Mouse (Mus musculus): ENCODE data around the gene S100a6. TPM values are rescaled to one million over a fixed set of nuclear protein-coding genes. Genes with fewer than 3 reads are reported as not detected.

S100a6 gene
- polyA plus RNA-seq, 1 experiment, result 90.6 TPM

- TF ChIP-seq CTCF (IDR thresholded peaks at IDR 0.05; ENCODE audit: extremely low read depth, insufficient read depth, insufficient read length, insufficient replicate concordance) (no peak), POLR2A (IDR thresholded peaks at IDR 0.05; ENCODE audit: low read depth, low read length) (no peak)
- H3K27me3 ChIP-seq (ENCODE audit: control insufficient read depth, insufficient read depth, low read length), result no peaks in the 10 kb centered on the region
- H3K27ac ChIP-seq (ENCODE audit: insufficient read depth, low read length), result no peak overlapping the region
- H3K4me1 ChIP-seq (ENCODE audit: control insufficient read depth, insufficient read depth, insufficient read length), result no peaks in the 10 kb centered on the region
- WGBS, result 76% methylated on average over 2 of the region's 2 CpGs
- no peaks in the 10 kb centered on the region for H3K36me3 ChIP-seq (ENCODE audit: control insufficient read depth, insufficient read depth, low read length)
- DNase-seq (ENCODE audit: low read depth in 1 of 2, low spot score in 2 of 2), result no peak
- no peak overlapping the region for H3K4me3 ChIP-seq (ENCODE audit: extremely low read depth, insufficient read depth, insufficient read length)
These were observed 16.6 kb downstream of the S100a6 start for GRCm38 (mm10) chr3:90629298-90629697.

- no peak for DNase-seq (ENCODE audit: low read depth in 1 of 2, low spot score in 2 of 2)
- Histone ChIP-seq H3K27me3 (ENCODE audit: control insufficient read depth, insufficient read depth, low read length) (no peaks in the 10 kb centered on the region), H3K4me3 (ENCODE audit: extremely low read depth, insufficient read depth, insufficient read length) (no peak overlapping the region), H3K4me1 (ENCODE audit: control insufficient read depth, insufficient read depth, insufficient read length) (no peaks in the 10 kb centered on the region), H3K27ac (ENCODE audit: insufficient read depth, low read length) (no peak overlapping the region), H3K36me3 (ENCODE audit: control insufficient read depth, insufficient read depth, low read length) (no peaks in the 10 kb centered on the region)
- TF ChIP-seq CTCF (IDR thresholded peaks at IDR 0.05; ENCODE audit: extremely low read depth, insufficient read depth, insufficient read length, insufficient replicate concordance) (no peak), POLR2A (IDR thresholded peaks at IDR 0.05; ENCODE audit: low read depth, low read length) (no peak)
- WGBS, result 49% methylated on average over 2 of the region's 2 CpGs
These were observed 19.3 kb downstream of the S100a6 start for GRCm38 (mm10) chr3:90631984-90632383.

GRCm38 (mm10) chr3:90638511-90639275, 26.0 kb downstream of the S100a6 start:
- H3K4me3 ChIP-seq (ENCODE audit: extremely low read depth, insufficient read depth, insufficient read length), result no peak overlapping the region
- DNase-seq (ENCODE audit: low read depth in 1 of 2, low spot score in 2 of 2), result no peak
- whole genome bisulfite sequencing, result 50% methylated on average over 1 of the region's 1 CpGs
- H3K4me1 ChIP-seq (ENCODE audit: control insufficient read depth, insufficient read depth, insufficient read length), result no peaks in the 10 kb centered on the region
- no peaks in the 10 kb centered on the region for H3K36me3 ChIP-seq (ENCODE audit: control insufficient read depth, insufficient read depth, low read length)
- no peak for TF ChIP-seq POLR2A (IDR thresholded peaks at IDR 0.05; ENCODE audit: low read depth, low read length)
- TF ChIP-seq CTCF (IDR thresholded peaks at IDR 0.05; ENCODE audit: extremely low read depth, insufficient read depth, insufficient read length, insufficient replicate concordance), result no peak
- no peaks in the 10 kb centered on the region for H3K27me3 ChIP-seq (ENCODE audit: control insufficient read depth, insufficient read depth, low read length)
- H3K27ac ChIP-seq (ENCODE audit: insufficient read depth, low read length), result no peak overlapping the region

- H3K36me3 ChIP-seq (ENCODE audit: control insufficient read depth, insufficient read depth, low read length), result no peaks in the 10 kb centered on the region
- no peak overlapping the region for H3K4me3 ChIP-seq (ENCODE audit: extremely low read depth, insufficient read depth, insufficient read length)
- H3K27me3 ChIP-seq (ENCODE audit: control insufficient read depth, insufficient read depth, low read length), result no peaks in the 10 kb centered on the region
- peak in 1 of 2 experiments; percentile 61 for DNase-seq (ENCODE audit: low read depth in 1 of 2, low spot score in 2 of 2)
- no peaks in the 10 kb centered on the region for H3K4me1 ChIP-seq (ENCODE audit: control insufficient read depth, insufficient read depth, insufficient read length)
- H3K27ac ChIP-seq (ENCODE audit: insufficient read depth, low read length), result no peak overlapping the region
- peak; percentile 52; the same call in 1 of the 2 replicates for TF ChIP-seq CTCF (IDR thresholded peaks at IDR 0.05; ENCODE audit: extremely low read depth, insufficient read depth, insufficient read length, insufficient replicate concordance)
- TF ChIP-seq POLR2A (IDR thresholded peaks at IDR 0.05; ENCODE audit: low read depth, low read length), result no peak
- 49% methylated on average over 7 of the region's 7 CpGs for WGBS
These were observed 27.0 kb downstream of the S100a6 start for GRCm38 (mm10) chr3:90639511-90640154.

- H3K27me3 ChIP-seq (ENCODE audit: control insufficient read depth, insufficient read depth, low read length), result no peaks in the 10 kb centered on the region
- TF ChIP-seq POLR2A (IDR thresholded peaks at IDR 0.05; ENCODE audit: low read depth, low read length) (no peak), CTCF (IDR thresholded peaks at IDR 0.05; ENCODE audit: extremely low read depth, insufficient read depth, insufficient read length, insufficient replicate concordance) (no peak)
- H3K27ac ChIP-seq (ENCODE audit: insufficient read depth, low read length), result no peak overlapping the region
- no peak overlapping the region for H3K4me3 ChIP-seq (ENCODE audit: extremely low read depth, insufficient read depth, insufficient read length)
- DNase-seq (ENCODE audit: low read depth in 1 of 2, low spot score in 2 of 2), result no peak
- WGBS, result 75% methylated on average over 7 of the region's 7 CpGs
- no peaks in the 10 kb centered on the region for H3K36me3 ChIP-seq (ENCODE audit: control insufficient read depth, insufficient read depth, low read length)
- H3K4me1 ChIP-seq (ENCODE audit: control insufficient read depth, insufficient read depth, insufficient read length), result no peaks in the 10 kb centered on the region
These were observed 28.3 kb downstream of the S100a6 start for GRCm38 (mm10) chr3:90640981-90641380.

GRCm38 (mm10) chr3:90644220-90644619, 31.5 kb downstream of the S100a6 start:
- Histone ChIP-seq H3K27me3 (ENCODE audit: control insufficient read depth, insufficient read depth, low read length) (no peaks in the 10 kb centered on the region), H3K36me3 (ENCODE audit: control insufficient read depth, insufficient read depth, low read length) (no peaks in the 10 kb centered on the region), H3K4me3 (ENCODE audit: extremely low read depth, insufficient read depth, insufficient read length) (no peak overlapping the region), H3K27ac (ENCODE audit: insufficient read depth, low read length) (no peak overlapping the region), H3K4me1 (ENCODE audit: control insufficient read depth, insufficient read depth, insufficient read length) (no peaks in the 10 kb centered on the region)
- DNase-seq (ENCODE audit: low read depth in 1 of 2, low spot score in 2 of 2), result peak in 1 of 2 experiments; percentile 46
- TF ChIP-seq CTCF (IDR thresholded peaks at IDR 0.05; ENCODE audit: extremely low read depth, insufficient read depth, insufficient read length, insufficient replicate concordance) (peak; percentile 63; the same call in 1 of the 2 replicates), POLR2A (IDR thresholded peaks at IDR 0.05; ENCODE audit: low read depth, low read length) (no peak)
- WGBS, result 44% methylated on average over 3 of the region's 3 CpGs

- TF ChIP-seq CTCF (IDR thresholded peaks at IDR 0.05; ENCODE audit: extremely low read depth, insufficient read depth, insufficient read length, insufficient replicate concordance) (no peak), POLR2A (IDR thresholded peaks at IDR 0.05; ENCODE audit: low read depth, low read length) (no peak)
- WGBS, result 90% methylated on average over 1 of the region's 1 CpGs
- DNase-seq (ENCODE audit: low read depth in 1 of 2, low spot score in 2 of 2), result no peak
- H3K4me1 ChIP-seq (ENCODE audit: control insufficient read depth, insufficient read depth, insufficient read length), result no peaks in the 10 kb centered on the region
- no peaks in the 10 kb centered on the region for H3K36me3 ChIP-seq (ENCODE audit: control insufficient read depth, insufficient read depth, low read length)
- no peak overlapping the region for H3K4me3 ChIP-seq (ENCODE audit: extremely low read depth, insufficient read depth, insufficient read length)
- no peaks in the 10 kb centered on the region for H3K27me3 ChIP-seq (ENCODE audit: control insufficient read depth, insufficient read depth, low read length)
- no peak overlapping the region for H3K27ac ChIP-seq (ENCODE audit: insufficient read depth, low read length)
These were observed 34.6 kb downstream of the S100a6 start for GRCm38 (mm10) chr3:90647291-90647690.

All from spleen, adult 2 months (tissue).